Mouse (Mus musculus): ENCODE data around the gene Krtap10-10.

DNA sequence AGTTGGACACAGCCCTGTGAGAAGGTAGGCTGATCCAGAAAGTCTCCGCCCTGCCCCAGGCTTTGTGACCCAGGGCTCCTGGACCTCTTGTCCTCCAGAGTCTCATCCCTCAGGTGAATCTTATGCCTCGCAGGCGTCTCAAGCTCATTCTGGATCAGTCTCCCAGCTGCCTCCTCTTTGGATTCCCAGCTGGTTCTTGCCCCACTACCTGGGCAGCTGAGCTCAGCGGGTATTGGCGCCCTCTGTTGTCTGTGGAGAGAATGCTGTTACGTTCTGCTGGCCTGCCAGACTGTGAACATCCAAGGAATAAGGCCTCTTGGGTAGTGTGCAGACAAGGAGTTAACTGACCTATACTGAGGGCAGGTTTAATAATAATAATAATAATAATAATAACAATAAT lies 43.2 kb downstream of the Krtap10-10 start:
- TF ChIP-seq CTCF (IDR thresholded peaks at IDR 0.05; ENCODE audit: low read depth, low read length) (peak; percentile 55), POLR2A (IDR thresholded peaks at IDR 0.05; ENCODE audit: borderline replicate concordance, low read depth, low read length) (no peak)

Data from bone marrow macrophage, adult 2 months (primary cell).